Comparison of ENCODE assay signal across 18 mouse cellular contexts in the genomic region with DNA sequence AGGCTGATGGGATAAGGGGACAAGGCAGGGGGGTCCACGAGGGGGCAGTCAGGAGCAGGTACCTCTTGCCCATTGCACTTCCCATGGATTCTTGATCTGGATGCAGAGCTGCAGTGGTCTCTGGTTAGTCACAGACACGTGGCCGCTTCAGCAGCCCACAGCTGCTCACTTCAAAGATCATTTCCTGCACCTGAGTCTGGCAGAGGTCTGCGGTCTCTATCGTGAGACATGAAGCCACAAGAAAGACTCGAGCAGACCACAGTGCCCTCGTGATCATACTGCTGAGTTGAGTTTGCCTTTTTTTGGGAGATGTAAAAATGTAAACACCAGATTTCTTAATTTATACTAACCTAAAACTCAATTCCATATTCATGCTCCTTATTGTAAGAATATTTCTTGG. TPM values are rescaled to one million over a fixed set of nuclear protein-coding genes. Genes with fewer than 3 reads are reported as not detected.
DNase-seq lines count a peak whose midpoint lies in the region; ATAC-seq and TF ChIP-seq lines count a peak whose summit lies in the region.
"Had no signal": no experiment of that assay in that cellular context is flagged by ENCODE, and none has a peak within 500 bp of the region (broad histone marks: within the 10 kb centered on the region; RNA-seq: fewer than 3 reads in every experiment).

No protein-coding gene starts in this region.

- no peak overlapping the region for H3K4me3 ChIP-seq in midbrain, postnatal 0 days (ENCODE audit: low read depth, low read length)
- H3K4me3 ChIP-seq in midbrain, embryonic 14.5 days (replicated peaks; ENCODE audit: low read depth, low read length) = no peak overlapping the region
- no peak overlapping the region for H3K4me3 ChIP-seq in stomach, postnatal 0 days (ENCODE audit: low read depth, low read length)
- H3K4me3 ChIP-seq: heart, embryonic 12.5 days; midbrain, embryonic 10.5 days had no signal

- intact Hi-C loops in gastrocnemius, postnatal 14 days (cut with DNase I; ENCODE audit: low total_unique reads) = loop anchor here (5.0 kb wide), 1 partner anchor 132 kb away; no protein-coding TSS in a partner anchor

- no peaks in the 10 kb centered on the region for H3K27me3 ChIP-seq in midbrain, postnatal 0 days (ENCODE audit: insufficient read depth, low read length)
- no peaks in the 10 kb centered on the region; the same call in 1 of the 2 replicates for H3K27me3 ChIP-seq in midbrain, embryonic 14.5 days (ENCODE audit: control insufficient read depth, insufficient read depth, low read length)
- no peaks in the 10 kb centered on the region for H3K27me3 ChIP-seq in stomach, postnatal 0 days (ENCODE audit: control insufficient read depth, insufficient read depth, low read length)

- ATAC-seq in midbrain, postnatal 0 days (ENCODE audit: low FRiP score) = no peak
- no peak for ATAC-seq in midbrain, embryonic 14.5 days (ENCODE audit: low FRiP score, low TSS enrichment)
- peak; percentile 75 for ATAC-seq in common myeloid progenitor, adult 5-6 weeks (replicated peaks; ENCODE audit: low read depth, poor library complexity, severe bottlenecking)
- no peak for ATAC-seq in stomach, postnatal 0 days (ENCODE audit: low FRiP score, low TSS enrichment)
- ATAC-seq: hindbrain, embryonic 16.5 days; liver, postnatal 0 days had no signal

- H3K4me2 ChIP-seq in midbrain, postnatal 0 days (ENCODE audit: low read depth, low read length, poor library complexity, severe bottlenecking) = no peak overlapping the region
- no peak overlapping the region for H3K4me2 ChIP-seq in midbrain, embryonic 14.5 days (ENCODE audit: low read length)
- H3K4me2 ChIP-seq in stomach, postnatal 0 days (replicated peaks; ENCODE audit: low read depth) = no peak overlapping the region
- H3K4me2 ChIP-seq: heart, embryonic 12.5 days had no signal

- H3K36me3 ChIP-seq in midbrain, postnatal 0 days (ENCODE audit: insufficient read depth, low read length) = no peaks in the 10 kb centered on the region
- H3K36me3 ChIP-seq in midbrain, embryonic 14.5 days (ENCODE audit: control insufficient read depth, insufficient read depth, low read length) = no peaks in the 10 kb centered on the region
- H3K36me3 ChIP-seq in stomach, postnatal 0 days (ENCODE audit: control insufficient read depth, insufficient read depth, low read length) = no peaks in the 10 kb centered on the region
- H3K36me3 ChIP-seq: heart, embryonic 12.5 days; midbrain, embryonic 10.5 days had no signal

- H3K9me3 ChIP-seq in midbrain, postnatal 0 days (ENCODE audit: low read length) = no peaks in the 10 kb centered on the region
- H3K9me3 ChIP-seq in midbrain, embryonic 14.5 days (ENCODE audit: control insufficient read depth, low read length) = no peaks in the 10 kb centered on the region
- H3K9me3 ChIP-seq in stomach, postnatal 0 days (ENCODE audit: control insufficient read depth, low read length) = no peaks in the 10 kb centered on the region
- H3K9me3 ChIP-seq: heart, embryonic 12.5 days; midbrain, embryonic 10.5 days had no signal

- H3K27ac ChIP-seq in midbrain, postnatal 0 days (ENCODE audit: low read depth, low read length) = no peak overlapping the region
- H3K27ac ChIP-seq in midbrain, embryonic 14.5 days (replicated peaks; ENCODE audit: low read depth, low read length) = no peak overlapping the region
- no peak overlapping the region for H3K27ac ChIP-seq in stomach, postnatal 0 days (replicated peaks)
- H3K27ac ChIP-seq: midbrain, embryonic 10.5 days had no signal

- no peak overlapping the region for H3K9ac ChIP-seq in midbrain, postnatal 0 days (replicated peaks; ENCODE audit: low read length, poor library complexity, severe bottlenecking)
- no peak overlapping the region for H3K9ac ChIP-seq in midbrain, embryonic 14.5 days (replicated peaks; ENCODE audit: low read length)
- no peak overlapping the region for H3K9ac ChIP-seq in stomach, postnatal 0 days (ENCODE audit: low read length)
- H3K9ac ChIP-seq: heart, embryonic 12.5 days; liver, postnatal 0 days had no signal

- TF ChIP-seq CTCF in midbrain, postnatal 0 days (IDR thresholded peaks at IDR 0.05) = peak; percentile 8; the same call in 1 of the 2 replicates
- no peak for TF ChIP-seq CTCF in stomach, postnatal 0 days (IDR thresholded peaks at IDR 0.05; ENCODE audit: low read depth)

- DNase-seq in midbrain, postnatal 0 days (ENCODE audit: low spot score) = no peak
- DNase-seq in midbrain, embryonic 14.5 days = no peak
- DNase-seq in natural killer cell, adult 2 months (ENCODE audit: low spot score in 2 of 2) = peak; percentile 64 to 72
- peak; percentile 57 to 65 for DNase-seq in thymus, postnatal 36 days
- no peak for DNase-seq in left cerebral cortex, adult 9 months (ENCODE audit: low spot score in 2 of 2)
- DNase-seq in stomach, postnatal 0 days (ENCODE audit: low spot score) = no peak
- DNase-seq in gastrocnemius, postnatal 14 days = no peak
- DNase-seq: adrenal gland, postnatal 10 days; cerebellum, adult 18-20 months; kidney, adult 18-20 months; kidney, postnatal 25 days; liver; liver, postnatal 0 days had no signal

- WGBS in midbrain, postnatal 0 days = 75% methylated on average over 7 of the region's 7 CpGs
- 79% methylated on average over 7 of the region's 7 CpGs for WGBS in midbrain, embryonic 14.5 days
- WGBS in stomach, postnatal 0 days = 47% methylated on average over 7 of the region's 7 CpGs

- H3K4me1 ChIP-seq in midbrain, postnatal 0 days (ENCODE audit: insufficient read depth, low read length) = peaks cover 13% of the 10 kb centered on the region
- H3K4me1 ChIP-seq in midbrain, embryonic 14.5 days (ENCODE audit: control insufficient read depth, insufficient read depth, low read length) = peaks cover 19% of the 10 kb centered on the region
- no peaks in the 10 kb centered on the region for H3K4me1 ChIP-seq in stomach, postnatal 0 days (replicated peaks; ENCODE audit: control insufficient read depth, insufficient read depth)

- TF ChIP-seq EP300 in stomach, postnatal 0 days (optimal IDR thresholded peaks at IDR 0.05) = no peak

RNA-seq across cellular contexts. Expression of gene Ky, which starts 34.1 kb away (rescaled TPM):
- total RNA-seq in midbrain, postnatal 0 days (2014; rRNA removed) = 3.7 and 6.5 TPM in 2 replicates
- 0.99 and 1.7 TPM in 2 replicates for polyA plus RNA-seq in midbrain, postnatal 0 days (2015; fragmentation: Nextera tagmentation; extraction: Ambion mirVana)
- polyA plus RNA-seq in midbrain, embryonic 14.5 days (2014; fragmentation: Nextera tagmentation; extraction: Ambion mirVana) = 0.54 and 0.72 TPM in 2 replicates
- not detected in 2 replicates for total RNA-seq in common myeloid progenitor, adult 5-6 weeks (2017)
- polyA plus RNA-seq in stomach, postnatal 0 days (2015; fragmentation: Nextera tagmentation; extraction: Ambion mirVana) = 0.08 and 0.13 TPM in 2 replicates
- total RNA-seq in gastrocnemius, postnatal 14 days (2021) = 100 to 1,000 TPM; 124 to 167 TPM
- polyA plus RNA-seq: C2C12; liver, postnatal 0 days had no signal

Comparison
In these comparisons a context has a peak if more than half of its experiments do, and no peak if none do; other contexts are left out.
1. DNase-seq: peak in natural killer cell, adult 2 months (2 of 2) and thymus, postnatal 36 days (2 of 2); none in midbrain, postnatal 0 days (single experiment), midbrain, embryonic 14.5 days (single experiment), left cerebral cortex, adult 9 months (0 of 2), stomach, postnatal 0 days (single experiment) and gastrocnemius, postnatal 14 days (single experiment).
2. RNA of gene Ky, which starts 34.1 kb away (total RNA-seq): 124 to 167 TPM in gastrocnemius, postnatal 14 days; 3.7 to 6.5 TPM in midbrain, postnatal 0 days and not detected in common myeloid progenitor, adult 5-6 weeks; every median in the first group is over 10 times any median in the second.